Mouse (Mus musculus) erythroblast, embryonic 14.5 days (primary cell): ENCODE results near the gene Cnot4.

Source experiments
- GATA1 ChIP-seq: IDR thresholded peaks from 2 replicates; pipeline ENCODE4 v1.6.1; 2012; ENCODE audit warnings: low read length, inconsistent platforms, mixed read lengths
- TAL1 ChIP-seq: IDR thresholded peaks from 3 replicates; pipeline ENCODE4 v1.6.1; 2012; ENCODE audit warnings: low read length, inconsistent platforms, mixed read lengths

GRCm38 (mm10) chr6:35133579-35134488, at the start of gene Cnot4:
- TF ChIP-seq TAL1 (no peak), GATA1 (no peak)
